Mouse (Mus musculus) macrophage (primary cell): ENCODE results near the gene Klhl5. TPM values are rescaled to one million over a fixed set of nuclear protein-coding genes. Genes with fewer than 3 reads are reported as not detected.
"Not testable (repeated sequence)": the region's sequence is repeated elsewhere in the genome, so short reads cannot be mapped to it uniquely, and the experiment has no call there.

Experiments used
- H3K27ac ChIP-seq: fragments of 350-480 bp; formaldehyde crosslinking; 2 replicates; pipeline ENCODE4 v1.9.0; 2021
- H3K36me3 ChIP-seq: fragments of 350-480 bp; formaldehyde crosslinking; 2 replicates; pipeline ENCODE4 v1.9.0; 2021; ENCODE audit errors: inconsistent target
- H3K4me3 ChIP-seq: fragments of 350-480 bp; formaldehyde crosslinking; 2 replicates; pipeline ENCODE4 v1.9.0; 2021; ENCODE audit errors: inconsistent target
- H3K79me2 ChIP-seq: fragments of 350-480 bp; formaldehyde crosslinking; 2 replicates; pipeline ENCODE4 v1.9.0; 2021; ENCODE audit errors: inconsistent target
- WGBS: methylation state at CpG from one replicate; pipeline ENCODE4 v1.1.7; 2026; ENCODE audit warnings: inconsistent platforms; ENCODE audit not compliant: missing documents; 5-methylcytosine and 5-hydroxymethylcytosine counted together
- polyA plus RNA-seq: library from polyadenylated mRNA; stranded (reverse); fragments of 250-400 nt; gene quantifications from 3 replicates; pipeline ENCODE4 v1.2.4, GENCODE M21; 2018; ENCODE audit warnings: inconsistent platforms

Gene Klhl5
- polyA plus RNA-seq, 1 experiment from 2014 or later = 46.4 TPM

DNA sequence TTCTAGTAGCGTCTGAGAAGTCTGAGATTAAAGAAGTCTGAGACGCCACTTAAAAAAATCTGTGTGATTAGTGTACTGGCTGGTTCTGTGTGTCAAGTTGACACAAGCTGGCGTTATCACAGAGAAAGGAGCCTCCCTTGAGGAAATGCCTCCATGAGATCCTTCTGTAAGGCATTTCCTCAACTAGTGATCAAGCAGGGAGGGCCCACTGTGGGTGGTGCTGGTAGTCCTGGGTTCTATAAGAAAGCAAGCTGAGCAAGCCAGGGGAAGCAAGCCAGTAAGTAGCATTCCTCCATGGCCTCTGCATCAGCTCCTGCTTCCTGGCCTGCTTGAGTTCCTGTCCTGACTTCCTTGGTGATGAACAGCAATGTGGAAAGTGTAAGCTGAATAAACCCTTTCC lies 4.9 kb downstream of the Klhl5 start:
- H3K79me2 ChIP-seq = peaks cover 82% of the 10 kb centered on the region
- H3K36me3 ChIP-seq, H3K4me3 ChIP-seq, H3K27ac ChIP-seq: not testable (repeated sequence)
- 94% methylated on average over 3 of the region's 3 CpGs for WGBS

DNA sequence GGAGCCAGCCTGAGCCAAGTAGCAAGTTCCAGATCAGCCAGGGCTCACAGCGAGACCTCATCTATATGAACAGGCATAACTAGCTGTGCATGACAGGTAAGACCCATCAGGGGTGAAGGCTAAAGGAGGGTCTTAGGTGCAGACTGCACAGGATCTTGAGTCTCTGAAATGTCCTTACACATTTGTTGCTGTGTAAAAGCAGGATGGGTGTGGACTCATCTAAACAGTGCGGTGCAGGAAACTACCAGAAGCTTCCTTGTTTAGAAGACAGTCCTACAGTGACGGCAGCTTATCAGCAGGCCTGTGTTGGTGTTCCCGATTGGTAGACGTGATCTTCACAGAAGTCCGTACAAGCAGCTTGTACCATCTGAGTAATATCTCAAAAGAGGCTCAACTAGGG lies 6.0 kb downstream of the Klhl5 start:
- 88% methylated on average over 6 of the region's 6 CpGs for WGBS
- Histone ChIP-seq H3K4me3 (no peak overlapping the region), H3K27ac (no peak overlapping the region), H3K79me2 (peaks cover 91% of the 10 kb centered on the region), H3K36me3 (no peaks in the 10 kb centered on the region)

DNA sequence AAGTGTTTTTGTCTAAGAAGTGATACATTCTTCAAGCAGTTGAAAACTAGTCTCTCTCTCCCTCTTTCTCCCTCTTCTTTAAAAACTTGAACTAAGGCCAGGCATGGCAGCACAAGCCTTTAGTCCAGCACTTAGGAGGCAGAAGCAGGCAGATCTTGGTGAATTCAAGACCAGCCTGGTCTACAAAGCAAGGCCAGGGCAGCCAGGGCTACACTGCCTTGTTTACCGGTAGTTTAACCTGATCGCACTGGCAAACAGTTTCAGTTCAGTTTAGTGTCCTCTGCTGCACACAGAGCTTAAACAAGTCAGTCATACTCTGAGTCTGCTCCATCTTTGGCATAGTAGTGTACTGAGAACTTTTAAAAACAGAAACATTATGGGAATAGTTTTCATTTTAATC lies 9.4 kb downstream of the Klhl5 start:
- H3K36me3 ChIP-seq = no peaks in the 10 kb centered on the region
- H3K4me3 ChIP-seq = no peak overlapping the region

DNA sequence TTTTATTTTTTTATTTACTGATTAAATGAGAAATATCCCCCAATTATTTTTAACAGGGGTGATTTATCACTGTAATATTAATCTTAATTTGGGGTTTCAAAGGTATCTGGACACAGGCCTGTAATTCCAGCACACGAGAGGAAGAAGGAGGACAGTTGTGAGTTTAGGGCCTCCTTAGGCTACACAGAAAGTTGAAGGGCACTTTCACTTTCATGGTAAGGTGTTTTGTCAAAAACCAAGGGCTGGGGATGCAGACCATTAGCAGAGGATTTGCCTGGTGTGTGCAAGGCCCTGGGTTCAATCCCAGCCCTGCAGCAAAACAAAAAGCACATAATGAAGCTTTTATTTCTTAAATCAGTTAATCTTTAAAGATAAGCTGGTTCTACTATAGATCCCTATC lies 12.2 kb downstream of the Klhl5 start:
- WGBS = 44% methylated on average over 1 of the region's 1 CpGs
- peaks cover 77% of the 10 kb centered on the region for H3K79me2 ChIP-seq
- H3K4me3 ChIP-seq = no peak overlapping the region
- peak overlapping the region; percentile 79 for H3K27ac ChIP-seq
- no peaks in the 10 kb centered on the region for H3K36me3 ChIP-seq

More for the DNA sequence above, 9.4 kb downstream of the Klhl5 start:
- Histone ChIP-seq H3K79me2 (peaks cover 77% of the 10 kb centered on the region), H3K27ac (peak overlapping the region; percentile 28; the same call in 1 of the 2 replicates)
- WGBS = 28% methylated on average over 2 of the region's 2 CpGs

DNA sequence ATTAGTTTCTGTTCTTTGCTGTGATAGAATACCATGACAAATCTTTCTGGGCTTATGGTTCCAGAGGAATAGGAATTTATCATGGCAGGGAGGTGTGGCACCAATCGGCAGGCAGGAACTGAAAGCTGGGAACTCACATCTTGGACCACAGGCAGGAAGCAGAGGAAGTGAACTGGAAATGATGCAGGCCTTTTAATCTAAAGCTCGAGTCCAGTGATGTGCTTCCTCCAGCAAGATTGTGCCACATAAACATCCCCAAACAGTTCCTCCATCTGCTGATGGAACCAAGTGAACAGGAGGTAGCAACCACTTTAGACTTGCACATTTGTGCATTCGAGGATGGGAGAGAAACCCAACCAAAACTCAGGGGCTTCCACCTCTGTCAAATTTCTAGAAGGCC lies 12.6 kb downstream of the Klhl5 start:
- H3K27ac ChIP-seq = peak overlapping the region; percentile 79

DNA sequence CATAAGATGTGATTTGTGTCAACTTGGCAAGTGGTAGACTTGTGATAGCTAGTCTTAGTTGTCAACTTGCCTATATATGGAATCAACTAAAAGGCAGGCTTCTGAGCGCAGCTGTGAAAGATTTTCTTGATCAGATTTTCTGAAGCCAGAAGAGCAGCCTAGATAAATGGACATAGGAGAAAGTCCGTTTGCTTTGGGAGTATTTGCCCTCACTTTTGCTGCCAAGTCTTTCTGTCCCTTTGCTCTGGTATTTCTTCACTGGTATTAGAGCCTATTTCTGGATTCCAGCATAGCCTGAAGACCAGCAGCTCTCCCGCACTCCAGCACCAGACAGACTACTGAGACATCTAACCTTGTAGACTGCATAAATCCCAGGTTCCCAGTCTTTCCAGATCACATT lies 15.3 kb downstream of the Klhl5 start:
- H3K36me3 ChIP-seq = no peaks in the 10 kb centered on the region
- peaks cover 85% of the 10 kb centered on the region for H3K79me2 ChIP-seq
- no peak overlapping the region for H3K4me3 ChIP-seq
- no peak overlapping the region for H3K27ac ChIP-seq
- WGBS = 92% methylated on average over 3 of the region's 3 CpGs

More for the DNA sequence above, 12.6 kb downstream of the Klhl5 start:
- Histone ChIP-seq H3K4me3 (no peak overlapping the region), H3K36me3 (no peaks in the 10 kb centered on the region), H3K79me2 (peaks cover 77% of the 10 kb centered on the region)
- 0% methylated on average over 3 of the region's 3 CpGs for WGBS

DNA sequence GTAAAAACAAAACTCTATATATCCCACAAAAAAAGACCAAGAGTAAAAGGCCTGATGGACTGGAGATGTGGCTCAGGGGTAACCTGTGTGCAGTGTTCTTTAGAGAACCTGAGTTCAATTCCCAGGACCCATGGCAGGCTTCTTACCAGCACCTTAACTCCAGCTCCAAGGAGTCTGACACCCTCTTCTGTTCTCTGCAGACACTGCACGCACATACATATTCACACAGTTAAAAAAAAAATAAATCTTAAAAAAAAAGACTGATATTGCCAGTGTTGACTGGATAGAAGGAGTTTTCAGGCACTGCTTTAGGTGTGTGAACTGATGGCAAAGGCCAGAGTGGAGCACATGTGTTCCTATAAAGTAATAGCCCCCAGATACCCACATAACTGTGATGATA lies 18.8 kb downstream of the Klhl5 start:
- H3K27ac ChIP-seq = no peak overlapping the region
- no CpG with 5 or more reads among the region's 1 CpGs for WGBS
- H3K36me3 ChIP-seq = no peaks in the 10 kb centered on the region
- no peak overlapping the region for H3K4me3 ChIP-seq
- H3K79me2 ChIP-seq = peaks cover 100% of the 10 kb centered on the region

DNA sequence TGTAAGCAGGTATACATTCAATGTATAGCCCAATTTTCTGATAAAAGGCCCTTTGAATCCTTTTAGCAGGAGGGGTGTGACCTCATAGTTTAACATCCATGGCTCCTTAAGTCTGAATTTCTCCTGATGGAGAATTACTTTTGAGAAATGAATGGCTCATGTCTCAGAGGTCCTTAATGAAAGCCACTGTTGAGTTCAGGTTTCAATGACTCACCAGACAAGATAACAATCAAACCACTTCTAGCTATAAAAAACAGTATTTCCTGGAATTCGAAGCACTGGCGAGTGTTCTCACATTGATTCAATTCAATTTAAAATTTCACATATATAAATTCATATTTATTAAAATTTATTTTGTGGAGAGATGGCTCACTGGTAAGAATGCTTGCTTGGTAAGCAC lies 21.1 kb downstream of the Klhl5 start:
- Histone ChIP-seq H3K79me2 (peaks cover 100% of the 10 kb centered on the region), H3K4me3 (no peak overlapping the region), H3K36me3 (no peaks in the 10 kb centered on the region; the same call in 1 of the 2 replicates), H3K27ac (no peak overlapping the region)
- WGBS = 45% methylated on average over 2 of the region's 2 CpGs

DNA sequence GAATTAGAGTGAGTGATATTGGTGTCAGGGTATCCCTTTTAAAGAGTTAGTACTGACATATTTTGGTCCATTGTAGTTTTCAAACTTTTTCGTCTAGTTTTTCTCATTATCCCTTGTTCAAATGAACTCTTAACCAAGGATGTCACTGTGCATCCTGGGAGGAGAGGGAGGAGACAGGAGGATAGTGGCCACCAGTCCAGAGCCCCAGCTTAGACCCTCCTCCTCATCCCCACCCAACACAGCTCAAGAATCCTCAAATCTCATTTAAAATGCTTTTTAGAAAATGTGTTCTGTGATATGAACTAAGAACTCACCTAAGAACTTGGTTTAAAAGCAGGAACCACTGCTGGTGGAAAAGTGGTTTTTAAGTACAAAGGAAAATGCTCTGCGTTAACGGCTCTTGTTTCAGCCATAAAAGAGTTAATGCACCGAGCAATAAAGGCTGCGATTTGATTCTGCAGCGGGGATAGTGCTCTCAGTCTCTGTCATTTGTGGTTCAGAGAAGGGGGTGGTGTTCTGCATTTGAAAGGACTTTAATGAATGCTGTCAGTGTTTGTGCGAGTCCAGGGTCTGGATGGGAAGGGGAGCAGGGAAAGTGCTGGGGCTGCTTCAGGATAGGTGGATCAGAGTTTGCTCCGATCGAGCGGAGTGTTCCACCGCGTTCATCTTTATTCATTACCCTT lies 23.3 kb downstream of the Klhl5 start:
- WGBS = 81% methylated on average over 12 of the region's 12 CpGs
- H3K4me3 ChIP-seq = no peak overlapping the region
- no peaks in the 10 kb centered on the region; the same call in 1 of the 2 replicates for H3K36me3 ChIP-seq
- no peak overlapping the region for H3K27ac ChIP-seq
- H3K79me2 ChIP-seq = peaks cover 100% of the 10 kb centered on the region

DNA sequence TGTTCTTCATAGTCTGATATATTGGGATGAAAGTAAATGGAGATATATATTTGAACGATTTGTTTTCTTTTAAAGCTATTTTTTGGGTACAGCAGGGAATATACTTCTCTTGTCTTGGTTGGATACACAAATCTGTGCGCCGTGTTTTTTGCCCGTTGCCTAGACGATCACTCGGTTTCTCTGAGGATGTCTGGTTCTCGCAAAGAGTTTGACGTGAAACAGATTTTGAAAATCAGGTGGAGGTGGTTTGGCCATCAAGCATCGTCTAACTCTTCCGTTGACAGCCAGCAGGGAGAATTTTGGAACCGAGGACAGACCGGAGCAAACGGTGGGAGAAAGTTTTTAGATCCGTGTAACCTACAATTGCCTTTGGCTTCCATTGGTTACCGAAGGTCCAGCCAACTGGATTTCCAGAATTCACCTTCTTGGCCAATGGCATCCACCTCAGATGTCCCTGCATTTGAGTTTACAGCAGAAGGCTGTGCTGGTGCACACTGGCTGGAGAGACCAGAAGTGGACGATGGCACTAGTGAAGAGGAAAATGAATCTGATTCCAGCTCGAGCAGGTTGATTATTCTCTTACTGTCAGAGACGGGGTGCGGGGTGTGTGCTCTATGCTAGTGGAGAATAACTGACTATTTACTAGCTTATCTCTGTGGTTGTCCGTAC lies 24.0 kb downstream of the Klhl5 start:
- H3K79me2 ChIP-seq = peaks cover 100% of the 10 kb centered on the region
- no peak overlapping the region for H3K4me3 ChIP-seq
- 87% methylated on average over 20 of the region's 20 CpGs for WGBS

DNA sequence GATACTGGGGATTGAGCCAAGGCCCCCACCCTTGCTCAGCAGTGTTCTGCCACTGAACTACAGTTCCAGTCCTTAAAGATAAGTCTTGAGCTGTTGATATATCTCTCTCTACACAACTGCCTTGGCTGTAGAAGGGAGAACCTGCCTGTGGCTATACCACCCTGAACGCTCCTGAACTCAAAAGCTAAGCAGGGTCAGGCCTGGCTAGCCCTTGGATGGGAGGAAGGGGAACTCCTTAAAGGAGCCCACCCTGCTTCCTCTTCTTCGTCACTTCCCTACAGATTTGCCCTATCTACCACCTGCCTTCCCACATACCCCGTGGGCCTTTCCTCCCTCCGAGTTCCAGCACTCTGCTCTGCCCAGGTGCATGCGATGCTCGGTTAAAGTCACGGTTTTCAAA lies 28.8 kb downstream of the Klhl5 start:
- H3K79me2 ChIP-seq = peaks cover 83% of the 10 kb centered on the region
- whole genome bisulfite sequencing = 73% methylated on average over 7 of the region's 7 CpGs
- H3K4me3 ChIP-seq = no peak overlapping the region
- no peak overlapping the region for H3K27ac ChIP-seq
- H3K36me3 ChIP-seq = peaks cover 4% of the 10 kb centered on the region; the same call in 1 of the 2 replicates

More for the DNA sequence above, 24.0 kb downstream of the Klhl5 start:
- Histone ChIP-seq H3K36me3 (no peaks in the 10 kb centered on the region; the same call in 1 of the 2 replicates), H3K27ac (no peak overlapping the region)

DNA sequence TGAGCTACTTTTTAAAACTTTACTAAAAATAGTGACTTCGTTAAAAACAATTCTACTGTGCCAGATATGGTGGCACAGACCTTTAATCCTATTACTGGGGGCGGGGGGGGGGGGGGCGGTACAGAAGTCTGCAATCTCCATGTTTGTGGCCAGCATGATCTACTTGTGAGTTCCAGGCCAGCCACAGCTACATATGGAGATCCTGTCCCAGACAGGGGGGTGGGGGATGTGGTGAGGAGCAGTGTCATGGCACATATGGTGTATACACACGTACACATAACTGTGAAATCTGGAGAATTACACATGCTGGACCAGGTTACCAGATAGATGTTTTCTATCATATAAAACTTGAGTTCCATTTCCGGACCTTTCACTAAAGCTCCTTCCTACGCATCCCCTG lies 29.7 kb downstream of the Klhl5 start:
- no peak overlapping the region for H3K4me3 ChIP-seq
- H3K36me3 ChIP-seq = peaks cover 13% of the 10 kb centered on the region; the same call in 1 of the 2 replicates
- no peak overlapping the region for H3K27ac ChIP-seq
- WGBS = 93% methylated on average over 6 of the region's 6 CpGs
- H3K79me2 ChIP-seq = peaks cover 74% of the 10 kb centered on the region

DNA sequence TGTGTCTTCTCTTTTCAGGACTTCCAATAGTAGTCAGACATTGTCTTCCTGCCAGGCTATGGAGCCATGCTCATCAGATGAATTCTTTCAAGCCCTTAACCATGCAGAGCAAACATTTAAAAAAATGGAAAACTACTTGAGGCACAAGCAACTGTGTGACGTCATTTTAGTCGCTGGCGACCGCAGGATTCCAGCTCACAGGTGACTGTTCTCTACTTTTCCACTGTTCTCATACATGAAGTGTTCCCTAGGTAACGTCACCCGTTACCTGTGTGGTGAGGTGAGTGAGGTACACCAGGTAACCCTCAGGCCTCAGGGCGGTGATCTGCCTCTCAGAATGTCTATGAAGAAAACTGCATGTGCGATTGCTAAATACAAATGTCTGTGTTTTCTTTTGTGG lies 33.9 kb downstream of the Klhl5 start:
- peaks cover 32% of the 10 kb centered on the region; the same call in 1 of the 2 replicates for H3K79me2 ChIP-seq
- WGBS = 95% methylated on average over 8 of the region's 8 CpGs
- no peak overlapping the region for H3K4me3 ChIP-seq
- H3K27ac ChIP-seq = no peak overlapping the region
- H3K36me3 ChIP-seq = peaks cover 53% of the 10 kb centered on the region

DNA sequence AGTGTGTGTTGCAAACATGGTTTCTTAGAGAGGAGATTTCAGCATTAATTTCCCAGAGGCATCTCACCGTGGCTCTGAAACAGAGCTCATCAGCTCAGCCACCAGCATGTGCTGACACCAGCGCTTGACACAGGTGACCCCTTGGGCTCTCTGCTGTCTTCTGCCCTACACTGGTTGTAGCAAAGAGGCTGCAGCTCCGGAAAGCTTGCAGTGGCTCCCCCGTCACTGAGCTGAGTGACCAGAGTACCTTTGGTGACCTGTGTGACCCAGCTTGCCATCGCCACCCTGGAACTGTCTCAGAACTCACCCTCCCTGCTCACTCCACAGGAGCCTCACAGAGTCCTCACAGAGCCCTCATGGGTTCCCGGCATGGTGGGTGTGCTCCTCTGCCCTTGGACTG lies 34.9 kb downstream of the Klhl5 start:
- 96% methylated on average over 6 of the region's 6 CpGs for WGBS
- Histone ChIP-seq H3K79me2 (peaks cover 23% of the 10 kb centered on the region; the same call in 1 of the 2 replicates), H3K4me3 (no peak overlapping the region), H3K27ac (no peak overlapping the region), H3K36me3 (peaks cover 63% of the 10 kb centered on the region)

DNA sequence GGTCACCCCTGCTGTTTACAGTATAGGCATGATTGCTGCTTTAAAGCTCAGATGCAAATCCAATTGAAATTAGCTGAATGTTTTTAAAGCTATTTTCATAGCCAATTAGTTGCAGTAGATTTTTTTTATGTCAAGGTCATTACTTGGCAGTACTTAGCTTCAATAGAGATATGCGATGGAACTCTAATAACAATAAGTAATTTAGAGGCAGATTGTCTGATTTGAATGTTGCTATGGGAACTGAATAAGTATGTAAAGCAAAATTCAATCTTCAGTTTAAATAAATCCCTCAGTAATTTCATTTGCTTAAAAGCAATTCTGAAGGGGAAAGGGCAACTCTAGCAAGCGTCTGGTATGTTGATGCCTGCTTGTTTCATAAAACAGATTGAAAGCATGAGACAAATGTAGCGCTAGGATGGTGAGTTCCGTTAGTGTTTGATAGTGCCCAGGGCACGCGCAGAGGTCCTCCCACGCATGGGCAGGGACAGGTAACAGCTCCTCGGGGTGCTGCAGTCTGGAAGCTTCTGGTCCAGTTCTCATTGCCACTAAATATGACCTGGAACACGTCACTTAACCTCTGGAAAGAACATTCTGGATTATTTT lies 38.3 kb downstream of the Klhl5 start:
- H3K27ac ChIP-seq = no peak overlapping the region
- peaks cover 96% of the 10 kb centered on the region for H3K36me3 ChIP-seq
- H3K4me3 ChIP-seq = no peak overlapping the region
- no peaks in the 10 kb centered on the region for H3K79me2 ChIP-seq
- 96% methylated on average over 9 of the region's 9 CpGs for WGBS
